9 mouse cellular contexts compared by ENCODE assay signal in the genomic region with DNA sequence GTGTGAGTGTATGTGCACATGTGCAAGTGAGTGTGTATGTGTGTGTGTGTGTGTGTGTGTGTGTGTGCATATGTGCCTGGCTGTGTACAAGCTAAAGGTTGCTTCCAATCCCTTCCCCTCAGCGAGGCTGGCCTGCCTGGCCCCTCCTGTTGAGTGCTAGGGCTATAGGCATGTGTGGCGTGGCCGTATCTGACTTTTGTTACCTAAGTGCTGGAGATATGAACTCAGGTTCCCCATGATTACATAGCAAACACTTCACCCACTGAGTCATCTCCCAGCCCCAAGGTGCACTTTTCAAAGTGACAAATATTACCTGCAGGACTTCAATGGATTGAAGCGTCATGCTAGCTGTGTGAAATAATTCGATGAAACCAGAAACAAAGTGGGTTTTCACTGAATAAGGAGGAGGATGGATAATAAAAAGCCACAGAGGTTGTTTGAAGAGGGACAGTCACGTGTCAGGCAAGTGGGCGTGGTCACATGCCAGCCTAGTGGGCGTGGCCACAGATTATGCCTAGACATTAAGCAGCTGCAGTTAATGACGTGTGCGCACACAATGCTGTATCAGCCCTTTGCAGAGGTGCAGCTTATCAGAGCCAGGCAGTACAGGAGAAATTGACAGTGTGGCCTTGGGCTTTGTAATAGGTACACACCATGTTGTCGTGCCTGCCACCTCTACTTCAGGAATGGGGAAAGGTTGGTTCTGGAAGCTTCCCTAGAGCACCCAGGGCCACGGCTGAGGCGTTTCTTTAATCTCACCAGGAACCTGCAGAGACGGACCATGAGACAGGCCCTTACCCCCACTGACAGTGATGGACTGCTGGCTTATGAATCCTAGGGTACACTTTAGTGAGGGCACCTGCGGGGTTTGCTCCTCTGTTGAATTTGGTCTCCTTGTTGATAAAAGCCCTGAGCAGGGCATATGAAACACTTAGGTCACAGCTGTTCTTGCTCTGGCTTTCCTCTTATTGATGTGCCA.
DNase-seq lines count a peak whose midpoint lies in the region; ATAC-seq and TF ChIP-seq lines count a peak whose summit lies in the region.
"Had no signal": no experiment of that assay in that cellular context is flagged by ENCODE, and none has a peak within 500 bp of the region (broad histone marks: within the 10 kb centered on the region; RNA-seq: fewer than 3 reads in every experiment).

No protein-coding gene starts in this region.

- H3K36me3 ChIP-seq in kidney, postnatal 0 days (ENCODE audit: insufficient read depth, low read length) = no peaks in the 10 kb centered on the region
- no peaks in the 10 kb centered on the region for H3K36me3 ChIP-seq in intestine, embryonic 15.5 days
- no peaks in the 10 kb centered on the region for H3K36me3 ChIP-seq in stomach, embryonic 16.5 days (ENCODE audit: control insufficient read depth, insufficient read depth, low read length)
- no peaks in the 10 kb centered on the region for H3K36me3 ChIP-seq in embryonic facial prominence, embryonic 10.5 days (replicated peaks)

- no peak overlapping the region for H3K4me2 ChIP-seq in kidney, postnatal 0 days (ENCODE audit: low read length)
- peak overlapping the region; percentile 8; the same call in 1 of the 2 replicates for H3K4me2 ChIP-seq in intestine, embryonic 15.5 days (replicated peaks)
- H3K4me2 ChIP-seq in stomach, embryonic 16.5 days (ENCODE audit: low read depth, low read length) = no peak overlapping the region

- TF ChIP-seq CTCF in kidney, postnatal 0 days (IDR thresholded peaks at IDR 0.05; ENCODE audit: low read depth) = no peak

- H3K9ac ChIP-seq in kidney, postnatal 0 days (ENCODE audit: low read depth, low read length) = no peak overlapping the region
- H3K9ac ChIP-seq in intestine, embryonic 15.5 days = no peak overlapping the region
- no peak overlapping the region for H3K9ac ChIP-seq in stomach, embryonic 16.5 days (ENCODE audit: low read length)

- 0 out of 2 replicates have a peak, but pooled peaks have one; percentile 27 for ATAC-seq in kidney, postnatal 0 days (replicated peaks; ENCODE audit: low FRiP score, low read depth)
- peak; percentile 96 for ATAC-seq in intestine, embryonic 15.5 days
- peak; percentile 89 for ATAC-seq in stomach, embryonic 16.5 days (ENCODE audit: insufficient read depth, low FRiP score)

- H3K27ac ChIP-seq in kidney, postnatal 0 days = no peak overlapping the region
- H3K27ac ChIP-seq in intestine, embryonic 15.5 days = peak overlapping the region; percentile 36
- H3K27ac ChIP-seq in stomach, embryonic 16.5 days (ENCODE audit: low read length) = peak overlapping the region; percentile 75
- no peak overlapping the region for H3K27ac ChIP-seq in embryonic facial prominence, embryonic 10.5 days (replicated peaks)

- no peaks in the 10 kb centered on the region for H3K9me3 ChIP-seq in kidney, postnatal 0 days (replicated peaks; ENCODE audit: low read length)
- H3K9me3 ChIP-seq in intestine, embryonic 15.5 days = no peaks in the 10 kb centered on the region
- no peaks in the 10 kb centered on the region for H3K9me3 ChIP-seq in stomach, embryonic 16.5 days (replicated peaks; ENCODE audit: control insufficient read depth, low read length)
- no peaks in the 10 kb centered on the region for H3K9me3 ChIP-seq in embryonic facial prominence, embryonic 10.5 days

- no peak overlapping the region for H3K4me3 ChIP-seq in kidney, postnatal 0 days (replicated peaks; ENCODE audit: low read depth, low read length)
- H3K4me3 ChIP-seq in intestine, embryonic 15.5 days (replicated peaks) = no peak overlapping the region
- H3K4me3 ChIP-seq in stomach, embryonic 16.5 days (replicated peaks; ENCODE audit: low read length) = no peak overlapping the region
- no peak overlapping the region for H3K4me3 ChIP-seq in embryonic facial prominence, embryonic 10.5 days

- WGBS in kidney, postnatal 0 days = 76% methylated on average over 15 of the region's 15 CpGs
- WGBS in intestine, embryonic 15.5 days = 54% methylated on average over 15 of the region's 15 CpGs
- WGBS in stomach, embryonic 16.5 days = 54% methylated on average over 15 of the region's 15 CpGs
- 85% methylated on average over 15 of the region's 15 CpGs for WGBS in embryonic facial prominence, embryonic 10.5 days

- no peaks in the 10 kb centered on the region for H3K27me3 ChIP-seq in kidney, postnatal 0 days (ENCODE audit: insufficient read depth, low read length)
- no peaks in the 10 kb centered on the region for H3K27me3 ChIP-seq in intestine, embryonic 15.5 days (replicated peaks)
- H3K27me3 ChIP-seq in stomach, embryonic 16.5 days (ENCODE audit: control insufficient read depth, insufficient read depth, low read length) = no peaks in the 10 kb centered on the region
- H3K27me3 ChIP-seq in embryonic facial prominence, embryonic 10.5 days (replicated peaks; ENCODE audit: low read depth, poor library complexity, severe bottlenecking) = peaks cover 75% of the 10 kb centered on the region

- no peaks in the 10 kb centered on the region; the same call in 1 of the 2 replicates for H3K4me1 ChIP-seq in kidney, postnatal 0 days (replicated peaks; ENCODE audit: insufficient read depth, low read length)
- peaks cover 24% of the 10 kb centered on the region for H3K4me1 ChIP-seq in intestine, embryonic 15.5 days (replicated peaks)
- peaks cover 40% of the 10 kb centered on the region for H3K4me1 ChIP-seq in stomach, embryonic 16.5 days (ENCODE audit: control insufficient read depth, insufficient read depth, low read length)
- peaks cover 37% of the 10 kb centered on the region for H3K4me1 ChIP-seq in embryonic facial prominence, embryonic 10.5 days

- no peak for DNase-seq in kidney, postnatal 0 days (ENCODE audit: low spot score)
- no peak for DNase-seq in kidney, adult 9 months
- peak; percentile 29 for DNase-seq in lung, postnatal 10 days
- no peak for DNase-seq in embryonic facial prominence, embryonic 10.5 days (ENCODE audit: low spot score)
- DNase-seq in MN1 (ENCODE audit: low spot score) = no peak
- DNase-seq in adrenal gland, postnatal 14 days = no peak
- DNase-seq: heart, postnatal 4 days had no signal

Comparison
In these comparisons a context has a peak if more than half of its experiments do, and no peak if none do; other contexts are left out.
1. ATAC-seq: peak in every context shown above with its lines; median percentile 96 in intestine, embryonic 15.5 days; 89 in stomach, embryonic 16.5 days; 27 in kidney, postnatal 0 days.
2. H3K27ac ChIP-seq: peak in intestine, embryonic 15.5 days (single experiment) and stomach, embryonic 16.5 days (single experiment); none in kidney, postnatal 0 days (single experiment) and embryonic facial prominence, embryonic 10.5 days (single experiment).